Mouse (Mus musculus): ENCODE data around the gene Dhrs7b.

DNA sequence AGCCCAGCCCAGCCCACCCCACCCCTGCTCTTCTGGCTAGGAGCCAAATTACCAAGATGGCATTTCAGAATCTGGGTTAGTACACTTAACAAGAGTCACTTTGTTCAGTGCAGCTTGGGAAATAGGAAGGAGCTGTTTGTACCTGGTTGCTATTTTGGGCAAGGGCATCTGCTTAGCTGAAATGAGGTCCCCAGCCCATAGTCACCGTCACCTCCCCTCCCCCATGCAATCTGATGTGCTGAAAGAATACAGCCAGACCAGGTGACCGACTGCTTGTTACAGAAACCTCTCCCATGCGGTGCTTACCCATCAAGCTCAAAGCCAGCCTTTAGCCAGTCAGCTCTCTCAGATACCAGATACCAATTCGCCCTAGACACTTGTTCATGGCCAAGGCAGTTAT lies 32.8 kb downstream of the Dhrs7b start:
- TF ChIP-seq GATA1 (IDR thresholded peaks at IDR 0.05; ENCODE audit: borderline replicate concordance, low read length) (no peak), FLI1 (IDR thresholded peaks at IDR 0.05; ENCODE audit: low read length) (no peak)
